Mouse (Mus musculus) cerebellum, postnatal 36 days (tissue): Measurements from ENCODE around the gene Rasl10a.
A peak's percentile ranks its signal among the peaks of the same experiment; 100 is the strongest.

ENCODE experiments used
- DNase-seq, 2 experiments: peaks; one replicate each; pipeline ENCODE4 v3.0.0; 2021 to 2022; ENCODE audit warnings: mixed read lengths in 2 of 2

Rasl10a gene

GRCm38 (mm10) chr11:5057856-5058641 lies at the start of gene Rasl10a:
Gene Rasl10a, plus strand, starts transcription at chr11:5058128.
- no peak for DNase-seq

GRCm38 (mm10) chr11:5008867-5009266 lies 49.1 kb upstream of the Rasl10a start:
- DNase-seq, result no peak

- no peak for DNase-seq
These were observed 48.4 kb upstream of the Rasl10a start for GRCm38 (mm10) chr11:5009354-5010074.

- DNase-seq, result no peak
These were observed 47.7 kb upstream of the Rasl10a start for GRCm38 (mm10) chr11:5010205-5010604.

GRCm38 (mm10) chr11:5011480-5011879 lies 46.4 kb upstream of the Rasl10a start:
- DNase-seq, result no peak

GRCm38 (mm10) chr11:5012213-5012715 lies 45.7 kb upstream of the Rasl10a start:
- no peak for DNase-seq

GRCm38 (mm10) chr11:5015720-5016119 lies 42.2 kb upstream of the Rasl10a start:
- DNase-seq, result peak; percentile 94 to 95

- no peak for DNase-seq
These were observed 41.6 kb upstream of the Rasl10a start for GRCm38 (mm10) chr11:5016286-5016685.

GRCm38 (mm10) chr11:5017506-5017905 lies 40.4 kb upstream of the Rasl10a start:
- DNase-seq, result no peak

GRCm38 (mm10) chr11:5025108-5025507 lies 32.8 kb upstream of the Rasl10a start:
- no peak for DNase-seq

GRCm38 (mm10) chr11:5028228-5028627 lies 29.7 kb upstream of the Rasl10a start:
- DNase-seq, result no peak

GRCm38 (mm10) chr11:5032706-5033105 lies 25.2 kb upstream of the Rasl10a start:
- DNase-seq, result no peak

- DNase-seq, result peak; percentile 73 to 83
These were observed 24.8 kb upstream of the Rasl10a start for GRCm38 (mm10) chr11:5033136-5033535.

- peak in 1 of 2 experiments; percentile 38 for DNase-seq
These were observed 22.5 kb upstream of the Rasl10a start for GRCm38 (mm10) chr11:5035421-5035820.

GRCm38 (mm10) chr11:5037146-5037854 lies 20.6 kb upstream of the Rasl10a start:
- peak; percentile 77 to 83 for DNase-seq

- DNase-seq, result no peak
These were observed 17.3 kb upstream of the Rasl10a start for GRCm38 (mm10) chr11:5040585-5040984.

GRCm38 (mm10) chr11:5041144-5041780 lies 16.7 kb upstream of the Rasl10a start:
- no peak for DNase-seq

GRCm38 (mm10) chr11:5042645-5043381 lies 15.1 kb upstream of the Rasl10a start:
- DNase-seq, result peak; percentile 47

- DNase-seq, result no peak
These were observed 11.5 kb upstream of the Rasl10a start for GRCm38 (mm10) chr11:5046321-5046926.

- DNase-seq, result no peak
These were observed 6.3 kb upstream of the Rasl10a start for GRCm38 (mm10) chr11:5051629-5052028.

GRCm38 (mm10) chr11:5052200-5052854 lies 5.6 kb upstream of the Rasl10a start:
- no peak for DNase-seq
